Mouse (Mus musculus) gastrocnemius, postnatal 14 days (tissue): ENCODE results near the gene Smim20. TPM values are rescaled to one million over a fixed set of nuclear protein-coding genes. Genes with fewer than 3 reads are reported as not detected.
A peak's percentile ranks its signal among the peaks of the same experiment; 100 is the strongest.

ENCODE experiments used
- DNase-seq: peaks from one replicate; pipeline ENCODE4 v3.0.0; 2021; ENCODE audit warnings: mixed read lengths
- intact Hi-C: fragments of 180-260 bp; cut with DNase I; formaldehyde crosslinking; loops from one replicate; pipeline ENCODE4 v1.15.1; 2025; ENCODE audit warnings: low total_unique reads
- total RNA-seq, 2 experiments: library from RNA; stranded (reverse); gene quantifications; 2 replicates each; pipeline ENCODE4 v1.2.3; 2021

Gene Smim20
- total RNA-seq, 2 experiments from 2014 or later = 75.4 to 80.1 TPM

- intact Hi-C loops = no loop called here
- peak; percentile 34 for DNase-seq
Measured at GRCm38 (mm10) chr5:53261999-53262398, 4.9 kb upstream of the Smim20 start.

- intact Hi-C loops = no loop called here
- no peak for DNase-seq
Measured at GRCm38 (mm10) chr5:53264061-53264460, 2.8 kb upstream of the Smim20 start.

- intact Hi-C loops = no loop called here
Measured at GRCm38 (mm10) chr5:53265740-53266139, 1.1 kb upstream of the Smim20 start.

GRCm38 (mm10) chr5:53266181-53266580 is 702 bp upstream of the Smim20 start:
- intact Hi-C loops = no loop called here
- DNase-seq = peak; percentile 63

More at GRCm38 (mm10) chr5:53265740-53266139, 1.1 kb upstream of the Smim20 start:
- no peak for DNase-seq

DNA sequence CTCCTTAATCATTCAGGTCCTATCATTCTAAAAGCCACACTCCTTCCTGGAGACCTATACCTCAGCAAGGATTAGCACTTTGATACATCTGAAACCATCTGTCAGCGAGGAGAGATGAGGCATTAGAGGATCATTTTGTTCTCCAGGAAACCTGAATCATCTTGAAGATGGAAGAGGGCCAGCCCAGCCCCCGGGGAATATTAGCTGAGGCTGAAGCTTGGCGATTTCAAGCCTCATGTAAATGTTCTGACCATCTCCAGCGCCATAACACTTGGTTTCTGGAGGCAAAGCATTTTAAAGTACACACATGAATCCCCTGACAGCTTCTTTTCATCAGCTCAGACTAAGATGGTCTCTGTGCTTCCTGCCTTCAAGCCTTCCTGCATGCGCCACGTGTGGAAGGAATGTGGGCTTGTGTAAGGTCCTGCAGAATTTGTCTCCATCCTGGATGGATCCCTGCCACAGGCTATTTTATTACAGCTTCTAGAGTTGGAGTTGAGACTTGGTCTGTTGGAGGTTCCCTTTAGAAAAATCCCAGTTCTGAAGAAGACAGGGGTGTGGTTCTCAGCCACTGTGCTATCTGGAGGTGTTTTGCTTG is 1.3 kb downstream of the Smim20 start:
- intact Hi-C loops = no loop called here
- DNase-seq = peak; percentile 55

DNA sequence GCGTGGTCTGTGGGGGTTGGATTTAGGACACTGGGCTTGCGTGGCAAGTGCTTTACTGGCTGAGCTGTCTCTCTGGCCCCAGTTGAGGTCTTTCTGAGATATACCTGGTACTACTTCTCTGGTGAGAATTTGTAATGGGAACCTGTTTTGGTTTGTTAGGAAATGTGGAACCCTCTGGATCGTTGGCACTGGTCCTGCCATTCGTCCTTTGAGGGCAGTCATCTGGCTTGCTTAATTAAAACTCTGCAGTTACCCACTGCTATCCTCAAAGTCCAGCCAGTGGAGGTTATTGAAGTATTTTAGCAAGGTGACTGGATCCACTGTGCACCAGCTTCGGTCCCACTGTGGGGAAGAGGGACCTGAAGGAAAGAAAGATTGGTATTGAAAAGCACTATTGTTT is 2.9 kb downstream of the Smim20 start:
- intact Hi-C loops = loop anchor here (10.0 kb wide), 1 partner anchor 55 kb away; no protein-coding TSS in a partner anchor
- DNase-seq = no peak

GRCm38 (mm10) chr5:53270947-53271711 is 4.2 kb downstream of the Smim20 start:
- DNase-seq = no peak
- intact Hi-C loops = loop anchor here (10.0 kb wide), 1 partner anchor 54 kb away; no protein-coding TSS in a partner anchor

GRCm38 (mm10) chr5:53272626-53273025 is 5.7 kb downstream of the Smim20 start:
- no peak for DNase-seq
- intact Hi-C loops = loop anchor here (10.0 kb wide), 1 partner anchor 52 kb away; no protein-coding TSS in a partner anchor

- intact Hi-C loops = loop anchor here (10.0 kb wide), 1 partner anchor 51 kb away; no protein-coding TSS in a partner anchor
- DNase-seq = peak; percentile 41
Measured at GRCm38 (mm10) chr5:53273699-53274430, 7.0 kb downstream of the Smim20 start.

DNA sequence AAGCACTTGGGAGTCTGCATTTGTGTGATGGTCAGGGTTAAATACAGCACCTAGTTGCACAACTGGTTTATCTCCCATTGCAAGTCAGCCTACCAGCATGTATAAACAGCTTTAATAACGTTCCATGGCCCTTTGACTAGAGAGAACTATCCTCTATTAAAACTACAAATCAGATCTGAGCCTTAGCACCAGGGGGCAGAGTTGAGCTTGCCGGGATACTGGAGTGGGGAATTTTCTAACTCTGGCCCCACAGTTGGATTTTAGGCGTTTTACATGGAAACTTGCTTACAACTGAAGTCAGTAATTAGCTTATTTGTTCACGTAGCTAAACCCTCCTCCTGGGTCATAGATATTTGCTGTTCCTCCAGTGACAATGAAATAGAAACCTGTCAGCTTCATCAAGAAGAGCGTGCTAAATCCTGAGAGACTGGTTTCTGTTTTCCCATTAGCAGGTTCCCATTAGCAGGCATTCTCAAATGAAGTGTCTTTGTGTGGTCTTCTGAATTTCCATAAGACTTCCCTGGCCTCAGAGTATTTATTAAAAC is 8.0 kb downstream of the Smim20 start:
- intact Hi-C loops = loop anchor here (10.0 kb wide), 1 partner anchor 50 kb away; no protein-coding TSS in a partner anchor
- peak; percentile 54 for DNase-seq

- intact Hi-C loops = loop anchor here (10.0 kb wide), 1 partner anchor 49 kb away; no protein-coding TSS in a partner anchor
- no peak for DNase-seq
Measured at GRCm38 (mm10) chr5:53275376-53275775, 8.5 kb downstream of the Smim20 start.

DNA sequence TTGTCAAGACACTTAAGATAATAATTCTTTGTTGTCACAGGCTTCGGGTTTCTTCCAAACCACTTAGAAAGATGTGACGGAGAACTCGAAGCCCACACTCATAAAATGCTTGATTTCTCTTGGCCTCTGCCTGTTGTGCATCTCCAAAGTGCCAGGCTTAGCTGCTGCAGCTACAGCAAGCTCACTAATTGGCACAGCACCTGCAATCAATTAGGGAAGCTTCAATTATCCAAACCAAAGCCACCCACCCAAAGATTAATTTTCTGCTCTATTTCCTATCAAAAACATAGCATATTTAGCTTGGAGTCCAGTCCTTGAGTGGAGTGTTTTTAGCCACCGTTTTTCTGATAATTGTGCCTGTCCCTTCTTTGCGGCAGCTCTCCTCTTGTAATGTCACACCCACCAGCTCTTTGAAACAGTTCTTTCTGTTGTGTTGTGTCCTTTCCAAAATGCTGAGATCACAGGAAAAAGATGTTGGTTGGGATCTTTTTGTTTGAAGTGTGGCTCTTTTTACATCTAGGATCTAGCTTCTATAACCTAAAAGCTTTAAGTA is 9.7 kb downstream of the Smim20 start:
- no peak for DNase-seq
- intact Hi-C loops = loop anchor here (10.0 kb wide), 1 partner anchor 48 kb away; no protein-coding TSS in a partner anchor

DNA sequence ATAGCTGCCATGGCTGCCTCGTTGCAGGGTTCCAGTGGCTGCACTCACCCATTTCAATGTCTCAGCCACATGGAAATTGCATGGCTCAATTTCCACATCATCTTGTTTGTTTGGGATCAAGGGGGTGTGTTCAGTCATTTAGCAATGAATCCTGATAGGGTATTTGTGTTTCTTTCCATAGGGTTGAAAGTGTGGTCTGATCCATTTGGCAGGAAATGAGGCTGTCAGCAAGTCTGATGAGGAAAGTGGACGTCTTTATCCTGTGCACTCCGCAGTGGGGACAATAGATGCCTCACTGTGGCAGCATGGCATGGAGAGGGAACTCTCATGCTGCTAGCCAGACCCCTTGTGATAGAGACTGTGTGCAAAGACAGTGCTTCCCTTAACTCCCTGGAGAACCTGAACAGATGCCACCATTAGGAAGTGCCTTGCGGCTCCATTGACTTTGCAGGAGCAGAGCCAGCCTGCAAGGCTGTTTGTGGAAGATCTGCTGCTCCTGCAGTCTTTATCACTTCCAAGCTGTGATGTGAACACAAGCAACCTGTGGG is 10.9 kb downstream of the Smim20 start:
- intact Hi-C loops = loop anchor here (10.0 kb wide), 1 partner anchor 47 kb away; no protein-coding TSS in a partner anchor
- no peak for DNase-seq

DNA sequence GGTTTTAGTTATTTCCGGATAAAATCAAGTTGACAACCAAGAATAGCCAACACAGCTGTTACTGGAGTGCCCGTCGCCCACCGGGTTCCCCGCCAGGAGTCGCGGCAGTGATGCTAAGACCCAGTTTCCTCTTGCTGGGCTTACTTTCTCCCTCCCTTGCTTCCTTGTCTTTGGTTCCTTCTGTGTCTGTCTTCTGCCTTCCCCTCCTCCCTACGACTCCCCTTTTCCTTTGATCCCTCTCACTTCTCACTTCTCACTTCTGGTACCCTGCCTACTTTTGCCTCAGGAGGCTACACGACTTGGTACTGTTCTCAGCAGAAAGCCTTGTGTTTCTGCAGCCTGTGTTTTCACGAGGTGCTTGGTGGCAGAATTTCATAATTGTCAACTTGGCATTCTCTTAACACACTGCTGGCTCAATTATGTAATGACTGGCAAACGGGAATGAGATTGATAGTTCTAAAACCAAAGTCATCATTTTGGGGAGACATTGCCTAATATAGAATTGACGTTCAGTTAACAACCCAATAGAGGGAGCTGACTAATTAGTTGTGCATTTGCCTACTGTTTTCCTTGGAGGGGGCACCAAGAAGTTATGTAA is 12.4 kb downstream of the Smim20 start:
- DNase-seq = no peak
- intact Hi-C loops = loop anchor here (10.0 kb wide), 1 partner anchor 45 kb away; no protein-coding TSS in a partner anchor

GRCm38 (mm10) chr5:53282487-53282886 is 15.6 kb downstream of the Smim20 start:
- no peak for DNase-seq
- intact Hi-C loops = no loop called here

GRCm38 (mm10) chr5:53286406-53286805 is 19.5 kb downstream of the Smim20 start:
- intact Hi-C loops = no loop called here
- no peak for DNase-seq

DNA sequence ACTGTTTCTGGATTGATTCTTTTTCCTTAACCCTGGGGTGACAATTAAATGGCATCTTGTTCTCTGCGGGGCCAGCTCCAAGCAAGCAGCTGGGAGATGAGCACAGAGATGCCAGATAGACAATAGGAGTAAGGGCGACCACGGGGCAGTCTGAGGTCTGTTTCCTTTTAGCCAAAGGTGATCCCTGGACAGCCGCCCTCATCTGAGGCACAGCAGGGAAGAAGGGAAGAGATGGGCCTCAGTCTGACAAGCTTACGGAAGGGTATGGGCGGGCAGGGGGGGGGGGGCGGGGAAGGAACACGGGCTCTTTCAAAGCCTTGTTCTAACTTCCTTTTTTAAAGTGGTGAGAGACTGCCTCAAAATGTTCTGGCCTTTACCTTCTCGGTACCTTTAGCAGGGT is 22.6 kb downstream of the Smim20 start:
- no peak for DNase-seq
- intact Hi-C loops = no loop called here

- DNase-seq = no peak
- intact Hi-C loops = no loop called here
Measured at GRCm38 (mm10) chr5:53294627-53295026, 27.7 kb downstream of the Smim20 start.

- intact Hi-C loops = no loop called here
- DNase-seq = no peak
Measured at GRCm38 (mm10) chr5:53296961-53297360, 30.1 kb downstream of the Smim20 start.
